Mouse (Mus musculus) midbrain, embryonic 10.5 days (tissue): ENCODE data around the gene Pak4. TPM values are rescaled to one million over a fixed set of nuclear protein-coding genes. Genes with fewer than 3 reads are reported as not detected.
A peak's percentile ranks its signal among the peaks of the same experiment; 100 is the strongest.

ENCODE experiments used
- DNase-seq: peaks from one replicate; pipeline ENCODE4 v3.0.0-alpha.2; 2017; ENCODE audit warnings: low spot score
- H3K27ac ChIP-seq: fragments of 300-500 bp; sonication (generic); replicated peaks from 2 replicates; pipeline ENCODE4 v1.5.1; 2016; ENCODE audit warnings: mild to moderate bottlenecking
- H3K27me3 ChIP-seq: fragments of 300-500 bp; sonication (generic); 2 replicates; pipeline ENCODE4 v1.6.1; 2016; ENCODE audit warnings: low read depth, mild to moderate bottlenecking; ENCODE audit not compliant: poor library complexity, severe bottlenecking
- H3K36me3 ChIP-seq: fragments of 300-500 bp; sonication (generic); 2 replicates; pipeline ENCODE4 v1.6.1; 2016; ENCODE audit warnings: mild to moderate bottlenecking, moderate library complexity
- H3K4me1 ChIP-seq: fragments of 300-500 bp; sonication (generic); 2 replicates; pipeline ENCODE4 v1.6.1; 2016
- H3K4me3 ChIP-seq: fragments of 300-500 bp; sonication (generic); 2 replicates; pipeline ENCODE4 v1.5.1; 2016; ENCODE audit warnings: mild to moderate bottlenecking, moderate library complexity
- H3K9me3 ChIP-seq: fragments of 300-500 bp; sonication (generic); replicated peaks from 2 replicates; pipeline ENCODE4 v1.6.1; 2016; ENCODE audit warnings: mild to moderate bottlenecking
- WGBS: fragments of 180-500 bp; shearing (Covaris S2); methylation state at CpG from one replicate; pipeline ENCODE4 v1.1.7; 2016; 5-methylcytosine and 5-hydroxymethylcytosine counted together
- polyA plus RNA-seq: library from polyadenylated mRNA; unstranded; fragments of >200 nt; fragmentation: Nextera tagmentation; extraction: Ambion mirVana; gene quantifications from 2 replicates; pipeline ENCODE4 v1.2.1, GENCODE M21; 2016

Gene Pak4
- polyA plus RNA-seq, 1 experiment from 2014 or later: 66.4 TPM

DNA sequence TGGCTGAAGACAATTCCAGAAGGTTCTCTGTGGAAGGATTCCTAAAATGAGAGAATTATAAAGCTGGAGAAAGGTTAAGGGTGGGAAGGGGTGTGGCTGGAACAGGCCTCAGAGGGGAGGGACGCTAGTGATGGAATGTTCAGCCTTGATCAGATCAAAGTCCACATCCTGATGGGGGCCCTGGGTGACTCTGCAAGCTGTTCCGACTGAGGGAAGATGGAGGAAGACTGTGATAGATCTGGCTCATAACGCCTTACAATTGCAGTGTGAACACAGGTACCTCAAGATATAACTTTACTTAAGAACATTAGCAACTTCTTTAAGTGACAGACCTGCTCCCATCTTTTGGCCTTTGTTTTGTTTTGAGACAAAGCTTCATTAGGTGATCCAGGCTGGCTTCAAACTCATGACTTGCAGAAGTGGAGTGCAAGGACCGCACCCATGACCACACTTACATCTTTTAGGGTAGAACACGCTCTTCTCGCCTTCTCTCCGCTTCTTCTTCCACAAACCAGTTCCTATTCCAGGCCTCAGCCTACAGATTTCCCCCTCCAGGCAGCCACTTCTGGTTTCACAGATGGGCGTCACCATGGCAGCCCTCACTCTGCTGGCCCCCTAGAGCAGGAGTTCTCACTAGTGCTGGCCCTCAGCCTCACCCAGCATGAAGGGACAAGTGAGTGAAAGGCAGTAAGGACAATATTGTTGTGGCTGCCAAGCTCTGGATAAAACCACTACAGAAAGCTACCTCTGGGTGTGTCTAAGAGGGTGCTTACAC is 14.2 kb downstream of the Pak4 start:
- WGBS: 86% methylated on average over 8 of the region's 8 CpGs
- H3K27ac ChIP-seq: no peak overlapping the region

GRCm38 (mm10) chr7:28582841-28583240 is 15.1 kb downstream of the Pak4 start:
- Histone ChIP-seq H3K4me1 (peaks cover 49% of the 10 kb centered on the region), H3K27ac (no peak overlapping the region), H3K9me3 (no peaks in the 10 kb centered on the region), H3K4me3 (no peak overlapping the region), H3K27me3 (no peaks in the 10 kb centered on the region), H3K36me3 (peaks cover 18% of the 10 kb centered on the region)
- no peak for DNase-seq
- WGBS: 95% methylated on average over 11 of the region's 11 CpGs

More for the DNA sequence above, 14.2 kb downstream of the Pak4 start:
- H3K9me3 ChIP-seq: no peaks in the 10 kb centered on the region
- no peaks in the 10 kb centered on the region for H3K27me3 ChIP-seq
- no peak overlapping the region for H3K4me3 ChIP-seq
- peaks cover 55% of the 10 kb centered on the region for H3K4me1 ChIP-seq
- peaks cover 18% of the 10 kb centered on the region for H3K36me3 ChIP-seq
- no peak for DNase-seq

DNA sequence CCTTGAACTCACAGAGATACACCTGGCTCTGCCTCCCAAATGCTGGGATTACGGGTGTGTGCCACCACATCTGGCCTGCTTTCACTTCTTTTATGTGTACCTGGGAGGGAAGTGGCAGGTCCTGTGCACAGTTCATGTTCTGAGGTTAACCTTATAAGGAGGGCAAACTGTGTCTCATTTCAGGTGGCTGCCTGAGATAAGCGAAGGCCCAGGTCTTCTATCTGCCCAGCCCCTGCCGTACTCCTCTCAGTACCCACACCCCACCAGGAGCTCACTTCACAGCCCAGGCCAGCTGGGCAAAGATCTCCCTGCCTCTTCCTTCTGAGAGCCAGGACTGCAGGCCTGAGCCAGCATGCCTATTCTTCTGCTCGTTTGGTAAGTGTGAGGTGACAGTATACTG is 16.3 kb downstream of the Pak4 start:
- Histone ChIP-seq H3K9me3 (no peaks in the 10 kb centered on the region), H3K4me1 (peaks cover 45% of the 10 kb centered on the region), H3K27ac (0 out of 2 replicates have a peak overlapping the region, but pooled peaks have one; percentile 23), H3K36me3 (peaks cover 18% of the 10 kb centered on the region), H3K4me3 (no peak overlapping the region), H3K27me3 (no peaks in the 10 kb centered on the region)
- 82% methylated on average over 4 of the region's 4 CpGs for WGBS
- DNase-seq: no peak

- no peaks in the 10 kb centered on the region for H3K9me3 ChIP-seq
- no peak for DNase-seq
- WGBS: 90% methylated on average over 5 of the region's 5 CpGs
- peaks cover 29% of the 10 kb centered on the region for H3K4me1 ChIP-seq
- no peaks in the 10 kb centered on the region for H3K27me3 ChIP-seq
- H3K36me3 ChIP-seq: peaks cover 18% of the 10 kb centered on the region
- H3K27ac ChIP-seq: no peak overlapping the region
- no peak overlapping the region for H3K4me3 ChIP-seq
Measured at GRCm38 (mm10) chr7:28579826-28580225, 18.2 kb downstream of the Pak4 start.

- no peaks in the 10 kb centered on the region for H3K9me3 ChIP-seq
- H3K36me3 ChIP-seq: peaks cover 18% of the 10 kb centered on the region
- DNase-seq: no peak
- peaks cover 17% of the 10 kb centered on the region; the same call in 1 of the 2 replicates for H3K4me1 ChIP-seq
- WGBS: 85% methylated on average over 5 of the region's 5 CpGs
- H3K4me3 ChIP-seq: no peak overlapping the region
- H3K27me3 ChIP-seq: no peaks in the 10 kb centered on the region
- no peak overlapping the region for H3K27ac ChIP-seq
Measured at GRCm38 (mm10) chr7:28578543-28579053, 19.4 kb downstream of the Pak4 start.

DNA sequence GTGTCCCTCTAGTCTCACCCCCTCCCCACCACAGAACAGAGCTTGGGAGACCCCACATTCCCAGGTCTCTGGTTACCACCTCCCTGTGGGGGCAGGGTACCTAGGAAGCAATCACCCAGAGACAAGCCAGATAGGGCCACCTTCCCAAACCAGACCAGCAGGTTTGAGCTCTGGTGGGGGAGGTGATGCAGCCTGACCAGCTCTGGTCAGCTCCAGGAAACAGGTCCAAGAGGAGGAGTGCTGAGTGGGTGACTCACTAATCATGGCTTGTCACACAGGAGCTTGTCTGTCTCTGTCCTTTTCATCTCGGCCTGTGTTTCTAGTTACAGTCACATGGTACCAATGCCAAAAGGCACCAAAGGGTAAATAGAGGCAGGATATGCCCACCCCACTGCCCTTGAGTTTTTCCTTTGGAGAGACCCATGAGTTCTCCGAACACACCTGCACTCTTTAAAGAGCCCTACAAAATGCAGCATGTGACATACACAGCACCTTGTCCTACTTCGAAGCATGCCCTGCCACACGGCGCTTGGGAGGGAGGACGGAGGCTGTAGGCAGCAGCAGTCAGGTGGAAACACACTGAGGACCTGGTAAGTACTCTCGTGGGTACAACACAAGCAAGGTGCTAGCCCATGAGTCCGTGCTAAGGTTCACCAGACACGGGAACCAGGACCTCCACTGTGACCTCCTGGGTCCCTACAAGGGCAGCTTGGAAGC is 20.0 kb downstream of the Pak4 start:
- Histone ChIP-seq H3K27ac (no peak overlapping the region), H3K4me1 (peaks cover 17% of the 10 kb centered on the region; the same call in 1 of the 2 replicates), H3K4me3 (no peak overlapping the region), H3K9me3 (no peaks in the 10 kb centered on the region), H3K36me3 (peaks cover 13% of the 10 kb centered on the region), H3K27me3 (no peaks in the 10 kb centered on the region)
- DNase-seq: no peak
- 87% methylated on average over 9 of the region's 9 CpGs for WGBS

DNA sequence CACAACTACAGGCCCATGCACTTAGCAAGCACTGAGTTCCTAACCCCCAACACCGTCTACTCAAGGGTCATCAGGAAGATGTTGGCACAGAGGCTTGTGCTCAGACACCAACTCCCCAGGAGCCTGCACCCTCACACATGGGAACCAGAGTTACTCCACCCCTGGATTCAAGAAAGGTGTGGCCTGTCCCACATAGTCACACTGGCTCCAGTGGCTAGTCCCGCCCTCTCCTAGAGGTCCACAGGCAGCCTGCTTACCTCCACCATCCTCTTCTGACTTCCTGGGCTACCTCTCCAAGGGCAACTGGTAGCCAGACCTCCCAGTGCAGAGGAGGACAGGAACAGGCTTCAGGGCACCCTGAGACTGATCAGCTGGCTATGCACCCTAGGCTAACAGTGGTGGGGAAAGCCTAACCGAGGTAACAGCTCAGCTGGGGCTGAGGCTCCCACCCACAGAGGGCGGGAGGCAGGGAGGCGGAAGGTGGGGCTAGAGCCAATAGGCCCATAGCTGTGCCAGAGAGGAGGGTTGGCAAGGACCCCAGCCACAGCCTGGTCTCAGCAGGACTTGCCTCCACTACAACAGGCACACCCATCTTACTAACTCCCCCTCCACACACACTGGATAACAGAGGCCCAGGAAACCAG is 21.6 kb downstream of the Pak4 start:
- 79% methylated on average over 5 of the region's 5 CpGs for WGBS
- H3K4me1 ChIP-seq: peaks cover 17% of the 10 kb centered on the region; the same call in 1 of the 2 replicates
- H3K9me3 ChIP-seq: no peaks in the 10 kb centered on the region
- peaks cover 10% of the 10 kb centered on the region for H3K36me3 ChIP-seq
- H3K4me3 ChIP-seq: no peak overlapping the region
- DNase-seq: no peak
- H3K27ac ChIP-seq: no peak overlapping the region
- H3K27me3 ChIP-seq: no peaks in the 10 kb centered on the region

- Histone ChIP-seq H3K4me1 (peaks cover 19% of the 10 kb centered on the region; the same call in 1 of the 2 replicates), H3K27ac (no peak overlapping the region), H3K4me3 (no peak overlapping the region), H3K9me3 (no peaks in the 10 kb centered on the region), H3K27me3 (no peaks in the 10 kb centered on the region), H3K36me3 (peaks cover 3% of the 10 kb centered on the region)
- WGBS: 93% methylated on average over 11 of the region's 11 CpGs
- DNase-seq: no peak
Measured at GRCm38 (mm10) chr7:28575597-28575996, 22.4 kb downstream of the Pak4 start.

GRCm38 (mm10) chr7:28573236-28573635 is 24.7 kb downstream of the Pak4 start:
- no peak for DNase-seq
- no peak overlapping the region for H3K27ac ChIP-seq
- peaks cover 10% of the 10 kb centered on the region; the same call in 1 of the 2 replicates for H3K4me1 ChIP-seq
- no peaks in the 10 kb centered on the region for H3K27me3 ChIP-seq
- no peak overlapping the region for H3K4me3 ChIP-seq
- 90% methylated on average over 3 of the region's 3 CpGs for WGBS
- H3K9me3 ChIP-seq: no peaks in the 10 kb centered on the region
- peaks cover 17% of the 10 kb centered on the region for H3K36me3 ChIP-seq

- Histone ChIP-seq H3K4me1 (peaks cover 8% of the 10 kb centered on the region; the same call in 1 of the 2 replicates), H3K27ac (no peak overlapping the region)
Measured at GRCm38 (mm10) chr7:28572689-28573088, 25.3 kb downstream of the Pak4 start.

DNA sequence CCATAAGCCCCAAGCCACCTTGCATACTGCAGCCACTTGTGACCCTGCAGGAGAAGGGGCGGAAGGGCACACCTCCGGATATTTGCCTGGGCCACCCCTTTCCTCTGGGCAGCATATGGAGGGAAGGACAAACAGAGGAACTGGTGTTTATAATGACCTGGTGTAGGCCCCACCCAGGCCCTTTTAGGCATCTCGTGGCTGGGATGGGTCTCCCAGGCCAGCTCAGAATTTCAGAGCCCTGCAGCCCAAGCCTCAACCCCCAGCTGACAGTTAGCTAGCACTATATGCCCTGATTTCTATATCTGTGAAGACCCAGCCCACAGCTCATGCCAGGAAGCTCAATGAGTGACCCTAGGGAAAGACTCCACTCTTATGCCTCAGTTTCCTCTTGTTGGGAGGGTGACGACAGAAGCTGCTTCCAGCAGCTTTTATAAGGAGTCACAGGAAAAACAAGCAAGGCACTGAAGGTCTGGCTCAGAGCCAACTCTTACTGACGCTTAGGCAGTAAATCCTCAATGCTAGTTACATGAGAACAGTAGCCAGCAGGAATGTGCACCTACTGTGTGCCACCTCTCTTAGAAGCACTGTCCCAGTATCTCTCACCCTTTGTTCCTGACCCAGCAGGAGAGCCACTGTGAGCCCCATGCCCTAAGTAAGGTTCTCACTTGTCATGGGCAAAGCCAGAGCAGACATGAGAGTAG is 26.9 kb downstream of the Pak4 start:
- WGBS: 63% methylated on average over 5 of the region's 5 CpGs
- DNase-seq: no peak
- H3K27me3 ChIP-seq: no peaks in the 10 kb centered on the region
- no peak overlapping the region for H3K27ac ChIP-seq
- H3K36me3 ChIP-seq: peaks cover 38% of the 10 kb centered on the region
- H3K4me1 ChIP-seq: 0 out of 2 replicates have a peak, but pooled peaks cover 2% of the 10 kb centered on the region
- H3K4me3 ChIP-seq: no peak overlapping the region
- H3K9me3 ChIP-seq: no peaks in the 10 kb centered on the region

More at GRCm38 (mm10) chr7:28572689-28573088, 25.3 kb downstream of the Pak4 start:
- Histone ChIP-seq H3K27me3 (no peaks in the 10 kb centered on the region), H3K4me3 (no peak overlapping the region), H3K36me3 (peaks cover 22% of the 10 kb centered on the region), H3K9me3 (no peaks in the 10 kb centered on the region)
- no peak for DNase-seq
- 93% methylated on average over 5 of the region's 5 CpGs for WGBS
